Mouse (Mus musculus) embryonic stem cell, embryonic (primary cell): ENCODE data around the gene Crabp1.

Experiments
- CTCF ChIA-PET, 4 experiments: fragments of 300-600 bp in 2 of 4; fragments of 350-600 bp in 2 of 4; sonication (Branson Sonifier 250); formaldehyde crosslinking; loops; one replicate each; lab custom pipeline; 2022; ENCODE audit warnings: inconsistent platforms in 2 of 4; lab: Charles Lee
- POLR2A ChIA-PET, 4 experiments: fragments of 300-600 bp in 2 of 4; fragments of 350-600 bp in 2 of 4; sonication (Branson Sonifier 250); formaldehyde crosslinking; loops; one replicate each; lab custom pipeline; 2022; ENCODE audit warnings: antibody characterized with exemption in 4 of 4, inconsistent platforms in 1 of 4; lab: Charles Lee

Gene Crabp1

DNA sequence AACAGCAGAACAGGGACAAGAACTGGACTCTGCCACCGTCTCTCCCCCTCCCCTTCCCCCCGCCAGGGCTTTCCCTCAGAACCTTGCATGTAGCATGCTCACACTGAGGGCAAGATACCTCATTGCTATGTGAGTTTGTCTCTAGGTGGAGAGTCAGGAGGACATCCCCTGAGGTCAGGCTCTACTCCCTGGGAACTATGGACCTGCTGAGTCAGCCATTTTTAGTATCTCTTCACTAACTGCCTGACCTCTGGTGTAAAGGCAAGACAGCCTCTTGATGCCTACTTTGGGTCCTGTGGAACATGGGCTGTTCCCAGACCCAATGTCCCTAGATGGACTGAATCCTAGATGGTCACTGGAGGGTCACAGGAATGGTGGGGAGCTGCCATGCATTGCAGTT lies 12.9 kb upstream of the Crabp1 start:
- ChIA-PET POLR2A (interaction anchor here in 3 of 4 experiments (0.6 to 1.5 kb wide), 11 partner anchors 9 to 88 kb away, joined by 3 to 5 read pairs (median 3); partner anchors contain the start of gene Crabp1 (in 1 of the 3)), CTCF (interaction anchor here (0.5 to 1.6 kb wide), 6 partner anchors 13 to 295 kb away, joined by 3 to 8 read pairs (median 3); partner anchors contain the start of gene Wdr61 (in 1 of the 4))

DNA sequence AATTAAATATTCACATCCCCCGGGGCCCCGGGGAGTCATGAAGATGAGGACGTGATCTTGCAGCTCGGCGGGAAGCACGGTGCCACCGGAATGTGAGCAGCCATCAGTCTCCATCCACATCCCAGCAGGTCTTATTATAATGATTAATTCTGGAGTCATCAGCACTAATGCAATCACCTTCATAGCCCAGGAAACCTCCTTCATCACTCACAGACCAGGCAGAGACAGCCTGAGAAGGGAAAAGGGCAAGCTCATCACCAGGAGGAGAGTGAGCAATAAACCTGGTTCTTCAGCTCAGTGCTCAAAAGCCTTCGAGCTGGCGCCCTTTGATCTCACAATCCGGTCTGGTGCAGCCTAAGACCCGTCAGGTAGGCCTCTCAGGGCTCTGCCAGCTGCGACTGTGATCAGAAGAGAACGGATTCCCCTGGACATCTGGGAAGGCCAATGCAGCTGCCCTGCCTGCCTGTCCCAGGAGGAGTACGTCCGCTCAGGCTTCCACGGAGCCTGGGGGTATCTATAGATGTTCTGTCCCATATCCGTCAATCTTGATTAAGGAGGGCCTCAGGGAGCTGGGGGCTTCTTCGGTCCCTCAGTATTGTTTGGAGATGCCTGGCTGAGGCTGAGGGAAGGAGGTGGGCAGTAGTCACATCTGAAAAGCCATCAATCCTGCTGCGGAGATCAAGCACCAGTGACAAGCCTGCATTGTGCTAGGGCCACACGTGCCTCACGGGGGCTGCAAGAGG lies 12.2 kb upstream of the Crabp1 start:
- CTCF ChIA-PET: interaction anchor here (0.5 to 1.6 kb wide), 7 partner anchors 14 to 38 kb away, joined by 3 to 8 read pairs (median 3); partner anchors contain the start of gene Wdr61 (in 1 of the 4)
- POLR2A ChIA-PET: interaction anchor here in 3 of 4 experiments (0.5 to 1.5 kb wide), 14 partner anchors 10 to 87 kb away, joined by 3 to 7 read pairs (median 3); partner anchors contain the start of genes Crabp1 (in 2 of the 3) and Wdr61 (in 2 of the 3)

DNA sequence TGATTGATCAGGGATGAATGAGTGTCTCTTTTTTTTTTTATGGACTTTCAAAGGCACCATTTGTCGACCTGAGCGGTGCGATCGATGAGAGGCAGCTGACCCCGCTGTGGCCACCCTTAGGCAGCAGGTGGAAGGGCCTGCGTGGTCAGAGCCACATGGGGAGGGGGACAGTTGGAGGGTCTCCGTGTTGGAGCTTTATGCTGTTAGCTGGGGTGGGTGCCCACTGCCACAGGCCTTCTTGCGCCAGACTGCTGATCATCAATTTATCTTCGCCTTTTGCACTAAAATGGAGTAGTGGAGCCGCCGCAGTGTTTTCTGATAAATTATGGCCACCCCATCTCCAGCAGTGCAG lies 11.6 kb upstream of the Crabp1 start:
- POLR2A ChIA-PET: interaction anchor here in 3 of 4 experiments (1.0 to 1.5 kb wide), 8 partner anchors 11 to 48 kb away, joined by 3 to 7 read pairs (median 3); partner anchors contain the start of genes Crabp1 (in 2 of the 3) and Wdr61 (in 2 of the 3)
- CTCF ChIA-PET: interaction anchor here (0.6 to 1.3 kb wide), 5 partner anchors 14 to 85 kb away, joined by 3 to 4 read pairs (median 3); partner anchors contain the start of gene Wdr61 (in 1 of the 4)

DNA sequence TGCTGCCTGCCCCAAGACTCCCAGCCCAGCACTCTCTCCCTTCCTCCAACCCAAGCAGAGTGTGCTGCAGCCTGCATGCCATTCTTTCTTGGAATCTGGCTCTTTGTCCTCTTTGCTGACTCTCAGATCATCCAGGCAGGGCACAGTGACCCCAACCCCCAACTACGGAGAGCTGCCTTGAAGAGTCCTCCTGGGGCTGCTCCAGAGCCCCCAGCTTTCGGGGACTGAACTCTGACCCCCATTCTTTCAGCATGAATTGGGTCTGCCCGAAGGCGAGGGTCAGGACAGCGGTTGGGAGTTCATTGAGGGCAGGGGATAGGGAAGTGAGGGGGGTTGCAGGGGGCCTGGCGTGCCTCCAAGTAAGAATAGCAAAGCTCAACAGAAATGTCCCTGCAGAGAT lies 5.0 kb upstream of the Crabp1 start:
- CTCF ChIA-PET: no interaction called here
- POLR2A ChIA-PET: no interaction called here

GRCm38 (mm10) chr9:54764091-54764490 lies 457 bp upstream of the Crabp1 start:
- POLR2A ChIA-PET: interaction anchor here in 3 of 4 experiments (0.7 to 2.7 kb wide), 20 partner anchors 11 to 1756 kb away, joined by 3 to 11 read pairs (median 4); partner anchors contain the start of genes Wdr61 (in 3 of the 3) and Ireb2 (in 1 of the 3)
- CTCF ChIA-PET: interaction anchor here in 3 of 4 experiments (0.6 to 1.1 kb wide), 4 partner anchors 19 to 26 kb away, joined by 3 to 5 read pairs (median 4); no protein-coding TSS in a partner anchor

GRCm38 (mm10) chr9:54765336-54766085 lies 963 bp downstream of the Crabp1 start:
- ChIA-PET CTCF (interaction anchor here in 2 of 4 experiments (0.6 to 1.0 kb wide), 3 partner anchors 8 to 547 kb away, joined by 3 to 4 read pairs (median 4); no protein-coding TSS in a partner anchor), POLR2A (interaction anchor here in 3 of 4 experiments (1.2 to 2.7 kb wide), 6 partner anchors 13 to 37 kb away, joined by 3 to 11 read pairs (median 6); partner anchors contain the start of gene Wdr61 (in 2 of the 3))

DNA sequence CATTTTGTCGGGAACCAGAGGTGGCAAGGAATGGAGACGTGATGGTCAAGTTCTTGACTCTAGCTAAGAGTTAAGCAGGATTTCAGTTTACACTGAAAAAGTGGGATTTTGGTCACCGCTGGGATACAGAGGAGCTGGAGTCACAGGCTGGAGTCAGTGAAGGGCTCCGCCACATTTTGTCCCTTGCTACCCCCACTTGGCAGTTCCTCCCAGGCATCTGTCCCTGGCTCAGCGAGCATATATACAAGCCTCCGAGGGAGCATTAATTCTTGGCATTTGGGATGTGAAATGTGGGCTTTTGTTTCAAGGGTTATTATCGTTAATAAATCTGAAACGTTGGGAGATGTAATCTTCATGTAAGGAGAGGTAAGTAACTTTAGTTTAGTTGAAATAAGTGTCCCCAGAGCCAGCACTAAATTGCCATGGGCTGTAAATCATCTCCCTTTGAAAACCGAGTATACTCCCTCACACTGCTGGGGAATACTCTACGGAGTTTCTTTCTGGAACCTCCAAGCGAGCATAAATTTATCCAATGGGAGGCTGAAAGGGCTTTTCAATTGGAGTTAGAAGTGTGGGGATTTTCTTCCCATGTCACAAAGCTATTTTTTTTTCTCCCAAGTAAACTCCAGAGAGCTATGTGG lies 5.7 kb downstream of the Crabp1 start:
- ChIA-PET POLR2A (interaction anchor here in 2 of 4 experiments (1.1 to 1.4 kb wide), 2 partner anchors 31 kb away, joined by 3 to 4 read pairs; no protein-coding TSS in a partner anchor), CTCF (no interaction called here)

GRCm38 (mm10) chr9:54776451-54776982 lies 12.0 kb downstream of the Crabp1 start:
- ChIA-PET POLR2A (interaction anchor here in 1 of 4 experiments (1.1 kb wide), 1 partner anchor 63 kb away, joined by 3 read pairs; no protein-coding TSS in a partner anchor), CTCF (no interaction called here)

DNA sequence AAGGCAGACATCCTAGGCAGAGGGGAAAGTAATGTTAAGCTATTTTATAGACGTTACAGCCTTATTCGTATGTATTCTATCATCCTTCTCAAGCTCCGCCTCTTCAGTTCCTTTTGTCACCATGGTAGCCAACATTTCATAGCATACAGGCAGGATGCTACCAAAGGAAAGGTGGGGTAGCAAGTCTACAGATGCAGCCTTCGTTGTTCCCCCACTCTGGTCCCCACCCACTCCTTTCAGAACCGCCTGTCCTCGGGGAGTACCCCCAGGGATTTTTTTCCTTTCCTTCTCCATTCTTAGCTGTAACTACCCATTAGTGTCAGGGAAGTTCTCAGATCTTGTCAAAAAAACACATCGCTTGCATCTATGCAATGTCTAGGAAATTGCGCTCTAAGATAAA lies 14.7 kb downstream of the Crabp1 start:
- ChIA-PET CTCF (interaction anchor here in 1 of 4 experiments (1.0 kb wide), 1 partner anchor 43 kb away, joined by 3 read pairs; no protein-coding TSS in a partner anchor), POLR2A (interaction anchor here in 3 of 4 experiments (0.6 to 1.5 kb wide), 5 partner anchors 18 to 45 kb away, joined by 3 to 6 read pairs (median 4); partner anchors contain the start of gene Wdr61 (in 1 of the 3))

DNA sequence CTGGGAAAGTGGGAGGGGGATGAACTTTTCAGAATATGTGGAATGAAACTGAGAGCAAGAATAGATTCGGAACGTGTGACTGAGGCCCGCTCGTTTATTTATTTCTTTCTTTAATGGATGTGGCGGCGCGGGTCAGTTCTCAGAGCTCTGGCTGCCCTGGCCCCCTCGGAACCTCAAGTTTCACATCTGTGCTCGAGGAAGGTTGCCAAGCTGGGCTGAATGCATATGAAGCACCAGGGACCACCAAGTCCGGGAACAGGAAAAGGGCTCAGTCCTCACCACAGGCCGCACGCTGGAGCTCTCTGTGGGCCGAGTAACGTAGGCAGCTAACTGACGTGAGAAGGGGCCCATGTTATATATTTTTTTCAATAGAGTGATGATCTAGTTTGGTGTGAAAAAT lies 18.0 kb downstream of the Crabp1 start:
- POLR2A ChIA-PET: interaction anchor here in 2 of 4 experiments (1.0 to 1.2 kb wide), 3 partner anchors 12 to 35 kb away, joined by 3 to 4 read pairs (median 3); no protein-coding TSS in a partner anchor

GRCm38 (mm10) chr9:54784003-54784402 lies 19.5 kb downstream of the Crabp1 start:
- POLR2A ChIA-PET: no interaction called here
- CTCF ChIA-PET: interaction anchor here in 1 of 4 experiments (0.5 to 0.6 kb wide), 2 partner anchors 457 to 545 kb away, joined by 3 to 5 read pairs; no protein-coding TSS in a partner anchor

More for the DNA sequence above, 18.0 kb downstream of the Crabp1 start:
- CTCF ChIA-PET: interaction anchor here in 1 of 4 experiments (0.7 kb wide), 1 partner anchor 79 kb away, joined by 3 read pairs; no protein-coding TSS in a partner anchor

GRCm38 (mm10) chr9:54785215-54785614 lies 20.7 kb downstream of the Crabp1 start:
- CTCF ChIA-PET: no interaction called here
- POLR2A ChIA-PET: interaction anchor here in 1 of 4 experiments (0.7 kb wide), 1 partner anchor 42 kb away, joined by 3 read pairs; no protein-coding TSS in a partner anchor

DNA sequence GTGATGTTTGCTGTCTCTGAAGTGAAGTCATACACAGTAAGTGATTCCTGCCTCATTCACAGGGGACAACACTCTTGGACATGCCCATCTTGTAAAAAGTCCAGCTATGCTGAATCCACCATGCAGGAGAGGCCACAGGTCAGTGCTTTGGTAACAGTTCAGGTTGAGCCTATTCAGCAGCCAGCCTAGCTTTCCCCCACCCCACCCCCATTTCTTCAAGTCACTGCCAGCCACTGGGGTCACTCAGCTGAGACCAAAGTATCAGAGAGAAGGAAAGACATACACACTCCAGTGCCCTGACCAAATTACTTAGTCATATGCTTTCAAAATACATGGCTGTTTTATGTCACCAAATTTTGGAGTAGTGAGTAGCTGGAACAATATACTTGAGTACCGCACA lies 21.5 kb downstream of the Crabp1 start:
- ChIA-PET POLR2A (interaction anchor here in 3 of 4 experiments (0.6 to 2.3 kb wide), 6 partner anchors 8 to 434 kb away, joined by 3 to 19 read pairs (median 4); partner anchors contain the start of gene Wdr61 (in 1 of the 3)), CTCF (interaction anchor here in 2 of 4 experiments (0.5 to 0.7 kb wide), 3 partner anchors 48 to 1094 kb away, joined by 3 read pairs; no protein-coding TSS in a partner anchor)

DNA sequence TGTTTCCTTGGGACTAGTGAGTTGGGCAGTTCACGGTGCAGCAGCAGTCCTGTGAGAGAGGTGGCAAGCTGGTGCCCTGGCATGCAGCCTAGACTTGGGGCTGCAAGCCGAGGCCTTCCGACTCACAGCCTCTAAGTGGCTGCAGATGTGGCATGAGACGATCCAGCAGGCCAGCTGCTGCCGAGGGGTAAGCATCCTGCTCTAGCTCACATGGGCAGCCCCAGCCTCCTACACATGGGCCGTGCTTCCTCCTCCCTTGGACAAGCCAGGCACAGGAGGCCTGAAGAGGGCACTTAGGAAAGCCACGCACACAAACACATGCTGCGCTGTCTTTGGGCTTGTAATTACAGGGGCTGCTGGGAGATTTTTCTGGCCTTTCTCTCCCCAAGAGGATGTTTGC lies 23.2 kb downstream of the Crabp1 start:
- POLR2A ChIA-PET: interaction anchor here (0.6 to 2.3 kb wide), 7 partner anchors 9 to 48 kb away, joined by 3 to 19 read pairs (median 4); partner anchors contain the start of gene Crabp1 (in 1 of the 4)

GRCm38 (mm10) chr9:54790271-54790670 lies 25.7 kb downstream of the Crabp1 start:
- ChIA-PET CTCF (interaction anchor here in 1 of 4 experiments (0.7 kb wide), 1 partner anchor 37 kb away, joined by 3 read pairs; no protein-coding TSS in a partner anchor), POLR2A (interaction anchor here in 2 of 4 experiments (0.6 to 1.1 kb wide), 3 partner anchors 12 to 65 kb away, joined by 3 read pairs; no protein-coding TSS in a partner anchor)

More for the DNA sequence above, 23.2 kb downstream of the Crabp1 start:
- CTCF ChIA-PET: no interaction called here

- POLR2A ChIA-PET: interaction anchor here (0.5 to 3.9 kb wide), 63 partner anchors 9 to 1761 kb away, joined by 3 to 36 read pairs (median 4); partner anchors contain the start of genes Ireb2 (in 3 of the 4), Hykk (in 2 of the 4), Wdr61 (in 2 of the 4) and Crabp1 (in 1 of the 4)
Observed at GRCm38 (mm10) chr9:54801460-54801961, 37.0 kb downstream of the Crabp1 start.

More at GRCm38 (mm10) chr9:54801460-54801961, 37.0 kb downstream of the Crabp1 start:
- CTCF ChIA-PET: interaction anchor here in 1 of 4 experiments (1.0 kb wide), 1 partner anchor 125 kb away, joined by 6 read pairs; no protein-coding TSS in a partner anchor
